Mouse (Mus musculus): ENCODE data around the gene Erp29. TPM values are rescaled to one million over a fixed set of nuclear protein-coding genes. Genes with fewer than 3 reads are reported as not detected.

Gene Erp29
- polyA plus RNA-seq (2015; fragmentation: Illumina TruSeq; extraction: RNeasy Lipid Tissue Mini Kit (QIAGEN cat#74804); ENCODE audit: low read depth, low replicate concordance), result 194 TPM

GRCm38 (mm10) chr5:121452026-121452869 is at the start of gene Erp29:
TSS of gene Erp29 (minus strand) at chr5:121452506.

DNA sequence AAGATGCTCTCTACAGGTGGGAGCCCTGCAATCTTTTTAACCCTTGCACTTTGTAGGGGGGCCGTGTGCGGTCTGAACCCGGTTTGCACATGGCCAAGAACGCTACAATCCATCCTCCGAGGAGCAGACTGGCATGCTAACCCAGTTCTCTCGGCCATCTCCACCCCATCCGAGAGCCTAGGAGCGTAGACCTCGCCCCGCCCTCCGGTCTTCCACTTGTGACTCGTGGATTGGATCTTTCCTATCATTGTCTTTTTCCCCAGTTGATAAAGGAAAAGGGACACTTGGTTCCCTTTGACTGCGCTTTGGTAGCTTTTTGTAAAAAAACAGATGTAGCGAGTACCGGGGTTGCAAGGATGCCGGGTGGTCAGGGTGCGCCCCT is 671 bp downstream of the Erp29 start, which contains the start of gene Tmem116:
TSS of gene Tmem116 (plus strand) at position 250 of the 382 bp plus-strand sequence.

GRCm38 (mm10) chr5:121397187-121398145 is 54.8 kb downstream of the Erp29 start, which contains the start of gene Naa25:
TSS of gene Naa25 (plus strand) at chr5:121397936.

GRCm38 (mm10) chr5:121385461-121386119 is 66.7 kb downstream of the Erp29 start, which contains the start of gene Trafd1:
TSS of gene Trafd1 (minus strand) at chr5:121385632.

Other genes starting within 250 kb of the Erp29 start
- gene Rpl6, start 248.0 kb downstream of the Erp29 start, polyA plus RNA-seq (2015; fragmentation: Illumina TruSeq; extraction: RNeasy Lipid Tissue Mini Kit (QIAGEN cat#74804); ENCODE audit: low read depth, low replicate concordance), result 675 TPM
- 53.7 TPM for gene Hectd4, start 232.3 kb downstream of the Erp29 start, polyA plus RNA-seq (2015; fragmentation: Illumina TruSeq; extraction: RNeasy Lipid Tissue Mini Kit (QIAGEN cat#74804); ENCODE audit: low read depth, low replicate concordance)
- 59.1 TPM for gene Trafd1, start 66.9 kb downstream of the Erp29 start, polyA plus RNA-seq (2015; fragmentation: Illumina TruSeq; extraction: RNeasy Lipid Tissue Mini Kit (QIAGEN cat#74804); ENCODE audit: low read depth, low replicate concordance)
- 27.3 TPM for gene Naa25, start 54.6 kb downstream of the Erp29 start, polyA plus RNA-seq (2015; fragmentation: Illumina TruSeq; extraction: RNeasy Lipid Tissue Mini Kit (QIAGEN cat#74804); ENCODE audit: low read depth, low replicate concordance)
- 3.8 TPM for gene Tmem116, start 613 bp downstream of the Erp29 start, polyA plus RNA-seq (2015; fragmentation: Illumina TruSeq; extraction: RNeasy Lipid Tissue Mini Kit (QIAGEN cat#74804); ENCODE audit: low read depth, low replicate concordance)
- gene Adam1b, start 50.9 kb upstream of the Erp29 start, polyA plus RNA-seq (2015; fragmentation: Illumina TruSeq; extraction: RNeasy Lipid Tissue Mini Kit (QIAGEN cat#74804); ENCODE audit: low read depth, low replicate concordance), result not detected
- 10.9 TPM for gene Adam1a, start 93.0 kb upstream of the Erp29 start, polyA plus RNA-seq (2015; fragmentation: Illumina TruSeq; extraction: RNeasy Lipid Tissue Mini Kit (QIAGEN cat#74804); ENCODE audit: low read depth, low replicate concordance)
- not detected for gene Gm42878, start 93.0 kb upstream of the Erp29 start, polyA plus RNA-seq (2015; fragmentation: Illumina TruSeq; extraction: RNeasy Lipid Tissue Mini Kit (QIAGEN cat#74804); ENCODE audit: low read depth, low replicate concordance)
- 69.5 TPM for gene Mapkapk5, start 93.4 kb upstream of the Erp29 start, polyA plus RNA-seq (2015; fragmentation: Illumina TruSeq; extraction: RNeasy Lipid Tissue Mini Kit (QIAGEN cat#74804); ENCODE audit: low read depth, low replicate concordance)
- gene Aldh2, start 141.3 kb upstream of the Erp29 start, polyA plus RNA-seq (2015; fragmentation: Illumina TruSeq; extraction: RNeasy Lipid Tissue Mini Kit (QIAGEN cat#74804); ENCODE audit: low read depth, low replicate concordance), result 147 TPM
- 3.1 TPM for gene Acad12, start 166.4 kb upstream of the Erp29 start, polyA plus RNA-seq (2015; fragmentation: Illumina TruSeq; extraction: RNeasy Lipid Tissue Mini Kit (QIAGEN cat#74804); ENCODE audit: low read depth, low replicate concordance)
- gene Acad10, start 208.0 kb upstream of the Erp29 start, polyA plus RNA-seq (2015; fragmentation: Illumina TruSeq; extraction: RNeasy Lipid Tissue Mini Kit (QIAGEN cat#74804); ENCODE audit: low read depth, low replicate concordance), result 2.1 TPM
- 54.5 TPM for gene Brap, start 208.1 kb upstream of the Erp29 start, polyA plus RNA-seq (2015; fragmentation: Illumina TruSeq; extraction: RNeasy Lipid Tissue Mini Kit (QIAGEN cat#74804); ENCODE audit: low read depth, low replicate concordance)

All from brain, adult 10 weeks (tissue).